22 mouse cellular contexts compared by ENCODE assay signal in genomic region chr8:110265796-110266305, GRCm38 (mm10). TPM values are rescaled to one million over a fixed set of nuclear protein-coding genes. Genes with fewer than 3 reads are reported as not detected.
DNase-seq lines count a peak whose midpoint lies in the region; ATAC-seq and TF ChIP-seq lines count a peak whose summit lies in the region.
"Had no signal": no experiment of that assay in that cellular context is flagged by ENCODE, and none has a peak within 500 bp of the region (broad histone marks: within the 10 kb centered on the region; RNA-seq: fewer than 3 reads in every experiment).

No protein-coding gene starts in this region.

- TF ChIP-seq CTCF in lung, adult 2 months (IDR thresholded peaks at IDR 0.05; ENCODE audit: insufficient read depth, low read length) = no peak
- no peak for TF ChIP-seq CTCF in CH12.LX (conservative IDR thresholded peaks at IDR 0.05 in 1 of 2, IDR thresholded peaks at IDR 0.05 in 1 of 2; ENCODE audit: low read depth in 2 of 2, low read length in 2 of 2)

- in situ Hi-C loops in CH12.LX (cut with MboI; ENCODE audit: low pct_ligation_motif_present, low pct_unique_long_range_greater_than_20kb, low sequenced_read_pairs) = no loop called here

- H3K9me3 ChIP-seq in liver, embryonic 11.5 days (ENCODE audit: control insufficient read depth, low read length) = no peaks in the 10 kb centered on the region
- no peaks in the 10 kb centered on the region for H3K9me3 ChIP-seq in liver, embryonic 12.5 days (replicated peaks)
- no peaks in the 10 kb centered on the region for H3K9me3 ChIP-seq in CH12.LX (replicated peaks; ENCODE audit: low read length)
- H3K9me3 ChIP-seq: embryonic facial prominence, embryonic 15.5 days; forebrain, embryonic 10.5 days; heart, embryonic 12.5 days; hindbrain, embryonic 15.5 days had no signal

- H3K4me3 ChIP-seq in liver, embryonic 11.5 days (ENCODE audit: low read depth, low read length) = no peak overlapping the region
- H3K4me3 ChIP-seq in liver, embryonic 12.5 days = no peak overlapping the region
- H3K4me3 ChIP-seq in lung, adult 2 months (replicated peaks; ENCODE audit: extremely low read depth, low read depth, low read length) = no peak overlapping the region
- H3K4me3 ChIP-seq in CH12.LX (replicated peaks in 1 of 3; ENCODE audit: low read depth in 2 of 3, low read length in 2 of 3, poor library complexity in 1 of 3) = peak overlapping the region in 1 of 3 experiments; percentile 26
- H3K4me3 ChIP-seq: erythroblast, embryonic 14.5 days; gastrocnemius, adult 2 months had no signal

- no peaks in the 10 kb centered on the region for H3K4me1 ChIP-seq in liver, embryonic 11.5 days (replicated peaks; ENCODE audit: control insufficient read depth, insufficient read depth, low read length)
- no peaks in the 10 kb centered on the region for H3K4me1 ChIP-seq in liver, embryonic 12.5 days
- no peaks in the 10 kb centered on the region for H3K4me1 ChIP-seq in lung, adult 2 months (ENCODE audit: control insufficient read depth, insufficient read depth, low read length)
- H3K4me1 ChIP-seq in CH12.LX (ENCODE audit: control insufficient read depth in 1 of 2, insufficient read depth in 2 of 2) = peaks cover 6 to 29% of the 10 kb centered on the region in 2 experiments; a peak in 3 of 4 replicates

- H3K79me2 ChIP-seq in CH12.LX (replicated peaks; ENCODE audit: control insufficient read depth, extremely low read depth, insufficient read depth, poor library complexity, severe bottlenecking) = no peaks in the 10 kb centered on the region

- no peak overlapping the region for H3K9ac ChIP-seq in liver, embryonic 11.5 days (ENCODE audit: low read depth, low read length)
- no peak overlapping the region for H3K9ac ChIP-seq in liver, embryonic 12.5 days
- H3K9ac ChIP-seq in CH12.LX (ENCODE audit: insufficient read depth, low read depth) = no peak overlapping the region
- H3K9ac ChIP-seq: embryonic facial prominence, embryonic 15.5 days; heart, embryonic 12.5 days; hindbrain, embryonic 15.5 days had no signal

- dilution Hi-C loops in CH12.LX (cut with MboI; ENCODE audit: extremely low pct_ligation_motif_present, extremely low pct_unique_long_range_greater_than_20kb, low sequenced_read_pairs) = no loop called here

- no peak overlapping the region for H3K4me2 ChIP-seq in liver, embryonic 11.5 days
- H3K4me2 ChIP-seq in liver, embryonic 12.5 days = no peak overlapping the region
- peak overlapping the region; percentile 61 for H3K4me2 ChIP-seq in CH12.LX (ENCODE audit: insufficient read depth, low read depth, poor library complexity, severe bottlenecking)

- no peaks in the 10 kb centered on the region for H3K36me3 ChIP-seq in liver, embryonic 11.5 days (ENCODE audit: control insufficient read depth, insufficient read depth, low read length)
- no peaks in the 10 kb centered on the region for H3K36me3 ChIP-seq in liver, embryonic 12.5 days
- H3K36me3 ChIP-seq in CH12.LX (replicated peaks in 1 of 2; ENCODE audit: control insufficient read depth in 1 of 2, insufficient read depth in 1 of 2, low read length in 1 of 2) = no peaks in the 10 kb centered on the region
- H3K36me3 ChIP-seq: embryonic facial prominence, embryonic 15.5 days; forebrain, embryonic 10.5 days; G1E; heart, embryonic 12.5 days; hindbrain, embryonic 15.5 days had no signal

- WGBS in liver, embryonic 11.5 days = 50% methylated on average over 11 of the region's 11 CpGs
- 42% methylated on average over 11 of the region's 11 CpGs for WGBS in liver, embryonic 12.5 days (ENCODE audit: insufficient replicate concordance)
- WGBS in lung, adult 2 months = 39% methylated on average over 11 of the region's 11 CpGs

- no peaks in the 10 kb centered on the region for H3K27me3 ChIP-seq in liver, embryonic 11.5 days (replicated peaks; ENCODE audit: control insufficient read depth, insufficient read depth, low read length)
- H3K27me3 ChIP-seq in liver, embryonic 12.5 days (replicated peaks) = peaks cover 20% of the 10 kb centered on the region
- H3K27me3 ChIP-seq in CH12.LX (replicated peaks) = no peaks in the 10 kb centered on the region
- H3K27me3 ChIP-seq: embryonic facial prominence, embryonic 15.5 days; hindbrain, embryonic 15.5 days had no signal

- no peak overlapping the region for H3K27ac ChIP-seq in liver, embryonic 11.5 days (ENCODE audit: low read depth, low read length)
- no peak overlapping the region for H3K27ac ChIP-seq in liver, embryonic 12.5 days
- no peak overlapping the region for H3K27ac ChIP-seq in CH12.LX (ENCODE audit: insufficient read depth, low read depth)
- H3K27ac ChIP-seq: embryonic facial prominence, embryonic 15.5 days; forebrain, embryonic 10.5 days; gastrocnemius, adult 2 months; hindbrain, embryonic 15.5 days had no signal

- TF ChIP-seq RAD21 in CH12.LX (IDR thresholded peaks at IDR 0.05; ENCODE audit: low read depth, low read length) = no peak

- TF ChIP-seq POLR2A in lung, adult 2 months (IDR thresholded peaks at IDR 0.05; ENCODE audit: borderline replicate concordance, extremely low read depth, low read depth, low read length) = no peak
- no peak for TF ChIP-seq POLR2A in CH12.LX (IDR thresholded peaks at IDR 0.05; ENCODE audit: low read depth, low read length)

- no peak for DNase-seq in liver, embryonic 11.5 days (ENCODE audit: low spot score)
- peak; percentile 3 for DNase-seq in lung, postnatal 10 days
- DNase-seq in lung, adult 2 months = no peak
- DNase-seq in CH12.LX (ENCODE audit: extremely low read depth) = peak; percentile 60
- DNase-seq in retina, postnatal 1 day = peak; percentile 78
- no peak for DNase-seq in right cerebral cortex, postnatal 36 days (ENCODE audit: low spot score in 2 of 2)
- DNase-seq: adrenal gland, postnatal 10 days; cerebellum, adult 11 months; cerebellum, postnatal 14 days; embryo, embryonic 11 days; gastrocnemius, adult 2 months; gastrocnemius, postnatal 36 days; heart, adult 11 months; heart, postnatal 36 days had no signal

- peak; percentile 34; the same call in 1 of the 2 replicates for ATAC-seq in liver, embryonic 11.5 days (replicated peaks; ENCODE audit: low FRiP score)
- ATAC-seq in liver, embryonic 12.5 days = no peak

- TF ChIP-seq EP300 in CH12.LX (IDR thresholded peaks at IDR 0.05; ENCODE audit: low read length) = no peak

TF ChIP-seq in CH12.LX, 34 proteins besides CTCF, POLR2A, EP300 and RAD21:
- no peak for TF ChIP-seq JUN (IDR thresholded peaks at IDR 0.05; ENCODE audit: insufficient read depth, low read depth, low read length)
- peak; percentile 67 for TF ChIP-seq ELF1 (IDR thresholded peaks at IDR 0.05; ENCODE audit: low read depth, low read length)
- no peak for TF ChIP-seq MXI1 (IDR thresholded peaks at IDR 0.05; ENCODE audit: low read depth, low read length)
- TF ChIP-seq KAT2A (IDR thresholded peaks at IDR 0.05; ENCODE audit: insufficient replicate concordance, low read length) = no peak
- TF ChIP-seq MAFK (IDR thresholded peaks at IDR 0.05; ENCODE audit: insufficient replicate concordance, low read length) = no peak
- TF ChIP-seq ZC3H11A (IDR thresholded peaks at IDR 0.05; ENCODE audit: low read depth, low read length) = no peak
- TF ChIP-seq CHD2 (IDR thresholded peaks at IDR 0.05; ENCODE audit: low read length) = peak; percentile 36; the same call in 1 of the 2 replicates
- TF ChIP-seq RCOR1 (conservative IDR thresholded peaks at IDR 0.05; ENCODE audit: low read depth, low read length) = no peak

RNA-seq across cellular contexts. Expression of gene Hydin, which starts 0.9 kb away (rescaled TPM):
- polyA plus RNA-seq in liver, embryonic 11.5 days (2014; fragmentation: Nextera tagmentation; extraction: Ambion mirVana) = 0.05 and 0.10 TPM in 2 replicates
- 0.04 and 0.06 TPM in 2 replicates for polyA plus RNA-seq in liver, embryonic 12.5 days (2016; fragmentation: Nextera tagmentation; extraction: Ambion mirVana)
- 2.2 and 2.6 TPM in 2 replicates for polyA plus RNA-seq in lung, adult 2 months (2012; rRNA removed)
- total RNA-seq in CH12.LX (2012; rRNA removed) (5.6 and 9.8 TPM in 2 replicates), CH12.LX (2014; rRNA removed) (9.5 and 9.6 TPM in 2 replicates)
- polyA plus RNA-seq in CH12.LX (2012; ENCODE audit: insufficient read length, low read depth) = 13.2 and 17.3 TPM in 2 replicates
- total RNA-seq: common myeloid progenitor, adult 5-6 weeks had no signal
- polyA plus RNA-seq: G1E had no signal

RNA-seq across cellular contexts. Expression of gene Cmtr2, which starts 50.4 kb away (rescaled TPM):
- polyA plus RNA-seq in liver, embryonic 11.5 days (2014; fragmentation: Nextera tagmentation; extraction: Ambion mirVana) = 8.2 and 9.9 TPM in 2 replicates
- 5.7 and 5.8 TPM in 2 replicates for polyA plus RNA-seq in liver, embryonic 12.5 days (2016; fragmentation: Nextera tagmentation; extraction: Ambion mirVana)
- 2.5 and 3.4 TPM in 2 replicates for polyA plus RNA-seq in lung, adult 2 months (2012; rRNA removed)
- 12.8 and 14.8 TPM in 2 replicates for total RNA-seq in CH12.LX (2012; rRNA removed)
- 21.9 and 24.2 TPM in 2 replicates for total RNA-seq in CH12.LX (2014; rRNA removed)
- polyA plus RNA-seq in CH12.LX (2012; ENCODE audit: insufficient read length, low read depth) = 8.7 and 8.8 TPM in 2 replicates

Comparison
In these comparisons a context has a peak if more than half of its experiments do, and no peak if none do; other contexts are left out.
1. DNase-seq: peak in lung, postnatal 10 days (single experiment), CH12.LX (single experiment) and retina, postnatal 1 day (single experiment); none in liver, embryonic 11.5 days (single experiment), lung, adult 2 months (single experiment) and right cerebral cortex, postnatal 36 days (0 of 2).